Mouse (Mus musculus): ENCODE results near the gene Olfr123.

Gene Olfr123

DNA sequence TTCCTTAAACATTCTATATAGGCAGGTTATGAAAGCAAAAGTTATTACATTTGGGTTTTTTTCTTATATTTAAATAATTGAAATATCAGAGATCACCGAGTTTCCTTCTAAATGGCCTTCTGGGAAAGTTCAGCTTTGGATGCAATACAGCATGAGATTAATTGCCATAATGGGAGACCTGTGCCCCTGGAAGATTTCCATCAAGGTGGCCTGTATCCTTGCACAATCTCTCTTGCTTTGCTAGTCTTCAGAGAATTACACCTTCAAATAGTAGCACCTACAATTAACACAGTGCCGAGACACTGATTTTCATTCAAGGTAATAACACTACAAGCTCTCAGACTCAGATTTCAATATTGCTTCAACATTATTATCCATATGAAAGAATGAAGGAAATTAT, at the start of gene Olfr123:
Olfr123 (plus strand) TSS at position 301 of the 400 bp plus-strand sequence.
- no peak for DNase-seq (ENCODE audit: low spot score)

DNA sequence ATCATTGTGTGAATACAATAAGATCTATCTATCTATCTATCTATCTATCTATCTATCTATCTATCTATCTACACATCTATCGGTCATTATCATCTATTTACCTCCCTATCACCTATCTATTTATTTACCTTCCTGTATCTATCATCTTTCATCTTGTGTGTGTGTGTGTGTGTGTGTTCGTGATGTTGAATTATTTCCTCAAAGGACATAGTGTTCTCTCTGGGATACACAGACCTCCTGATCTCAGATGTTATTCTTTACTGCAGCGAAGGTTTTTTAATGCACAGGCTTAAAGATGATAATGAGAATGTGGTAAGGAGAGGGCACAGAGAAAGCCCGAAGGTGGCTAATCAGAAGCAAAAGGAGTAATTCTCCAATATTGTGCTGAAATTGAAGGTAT, 25.0 kb upstream of the Olfr123 start, which contains the start of gene Olfr122:
Olfr122 (plus strand) TSS at position 301 of the 400 bp plus-strand sequence.
- DNase-seq (ENCODE audit: low spot score): no peak

DNA sequence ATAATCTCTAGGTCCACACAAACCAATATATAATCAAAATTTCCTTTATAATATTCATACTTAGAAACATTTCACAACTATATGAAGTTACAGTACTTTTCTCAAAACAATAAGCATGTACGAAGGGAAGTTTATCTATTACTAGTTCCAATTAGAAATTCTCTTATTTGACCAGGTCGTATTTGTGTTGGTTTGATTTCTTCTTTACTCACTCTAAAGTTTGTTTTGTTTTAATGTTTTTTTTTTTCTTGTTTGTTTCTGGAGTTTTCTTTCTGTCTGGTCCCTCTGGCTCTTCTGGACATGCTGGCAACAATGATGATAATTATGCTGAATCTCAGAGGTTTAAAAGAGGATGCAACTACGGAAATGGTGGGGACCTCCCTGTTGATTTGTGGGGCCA, 6.3 kb downstream of the Olfr123 start, which contains the start of gene Olfr124:
Olfr124 (plus strand) TSS at position 301 of the 400 bp plus-strand sequence.
- no peak for DNase-seq (ENCODE audit: low spot score)

DNA sequence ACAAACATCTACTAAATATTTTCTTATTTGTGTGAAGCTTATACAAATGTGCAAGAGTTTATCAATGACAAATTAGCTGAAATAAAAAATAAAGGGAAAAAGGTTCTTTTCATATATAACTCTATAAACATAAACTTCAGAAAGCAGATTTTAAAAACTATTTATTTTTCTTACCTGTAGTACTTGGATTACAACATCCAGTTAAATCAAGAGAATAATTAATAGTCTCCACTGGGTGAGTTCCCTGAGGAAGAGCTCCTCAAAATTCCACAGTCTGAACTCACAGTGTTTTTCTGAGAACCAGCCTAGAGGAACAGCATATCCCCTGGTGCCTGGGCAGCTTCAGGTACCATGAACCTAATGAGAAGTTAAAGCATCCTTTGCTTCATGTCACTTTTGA, 39.3 kb downstream of the Olfr123 start, which contains the start of gene Olfr125:
Olfr125 (plus strand) TSS at position 301 of the 400 bp plus-strand sequence.
- DNase-seq (ENCODE audit: low spot score): no peak

DNA sequence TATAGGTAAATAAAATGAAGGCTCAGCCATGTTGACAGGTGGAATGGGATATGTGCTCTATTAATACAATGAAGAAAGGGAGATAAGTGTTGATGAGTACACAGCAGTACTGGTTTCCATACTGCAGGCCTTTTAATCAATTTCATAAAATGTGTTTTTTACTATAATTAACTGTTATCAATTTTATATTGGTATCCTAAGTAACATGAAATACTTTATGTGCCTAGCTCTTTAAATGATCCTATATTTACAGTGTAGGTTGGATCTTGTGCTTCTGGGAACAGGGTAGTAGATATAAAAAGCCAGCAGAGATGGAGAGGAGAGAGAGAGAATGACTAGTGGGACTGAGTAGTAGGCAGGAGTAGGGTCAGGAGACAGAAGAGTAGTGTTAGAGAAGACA, 53.9 kb downstream of the Olfr123 start, which contains the start of gene Olfr126:
Olfr126 (plus strand) TSS at position 301 of the 400 bp plus-strand sequence.
- no peak for DNase-seq (ENCODE audit: low spot score)

Data from c-Kit-positive CD71-positive TER-119-positive erythroid progenitor cells, embryonic 14.5 days (primary cell).